Mouse (Mus musculus) neural tube, embryonic 12.5 days (tissue): ENCODE data around the gene Tnik. TPM values are rescaled to one million over a fixed set of nuclear protein-coding genes. Genes with fewer than 3 reads are reported as not detected.

Source experiments
- ATAC-seq: fragments of 200-750 bp; cut with Nextera tagmentation; 2 replicates; pipeline ENCODE4 v1.8.0; 2017; ENCODE audit warnings: low read depth, mild to moderate bottlenecking, moderate TSS enrichment, moderate library complexity; ENCODE audit not compliant: low FRiP score
- H3K27ac ChIP-seq: fragments of 300-500 bp; sonication (generic); 2 replicates; pipeline ENCODE4 v1.5.1; 2016
- H3K27me3 ChIP-seq: fragments of 300-500 bp; sonication (generic); replicated peaks from 2 replicates; pipeline ENCODE4 v1.6.1; 2016; ENCODE audit warnings: mild to moderate bottlenecking
- H3K36me3 ChIP-seq: fragments of 300-500 bp; sonication (generic); 2 replicates; pipeline ENCODE4 v1.6.1; 2016; ENCODE audit warnings: mild to moderate bottlenecking
- H3K4me1 ChIP-seq: fragments of 300-500 bp; sonication (generic); 2 replicates; pipeline ENCODE4 v1.6.1; 2016
- H3K4me2 ChIP-seq: fragments of 300-500 bp; sonication (generic); replicated peaks from 2 replicates; pipeline ENCODE4 v1.6.1; 2016; ENCODE audit warnings: mild to moderate bottlenecking
- H3K4me3 ChIP-seq: fragments of 300-500 bp; sonication (generic); 2 replicates; pipeline ENCODE4 v1.5.1; 2016
- H3K9ac ChIP-seq: fragments of 300-500 bp; sonication (generic); 2 replicates; pipeline ENCODE4 v1.6.1; 2016; ENCODE audit warnings: mild to moderate bottlenecking
- H3K9me3 ChIP-seq: fragments of 300-500 bp; sonication (generic); 2 replicates; pipeline ENCODE4 v1.6.1; 2016; ENCODE audit warnings: mild to moderate bottlenecking
- WGBS: fragments of 180-500 bp; shearing (Covaris S2); methylation state at CpG from one replicate; pipeline ENCODE4 v1.1.7; 2016; 5-methylcytosine and 5-hydroxymethylcytosine counted together
- polyA plus RNA-seq: library from polyadenylated mRNA; unstranded; fragments of >200 nt; fragmentation: Nextera tagmentation; extraction: Ambion mirVana; gene quantifications from 2 replicates; pipeline ENCODE4 v1.2.1, GENCODE M21; 2016

Gene Tnik
- polyA plus RNA-seq, 1 experiment from 2014 or later = 50.6 TPM

GRCm38 (mm10) chr3:28267211-28267610 lies 4.2 kb downstream of the Tnik start:
- H3K27me3 ChIP-seq = no peaks in the 10 kb centered on the region
- WGBS = 71% methylated on average over 7 of the region's 7 CpGs

DNA sequence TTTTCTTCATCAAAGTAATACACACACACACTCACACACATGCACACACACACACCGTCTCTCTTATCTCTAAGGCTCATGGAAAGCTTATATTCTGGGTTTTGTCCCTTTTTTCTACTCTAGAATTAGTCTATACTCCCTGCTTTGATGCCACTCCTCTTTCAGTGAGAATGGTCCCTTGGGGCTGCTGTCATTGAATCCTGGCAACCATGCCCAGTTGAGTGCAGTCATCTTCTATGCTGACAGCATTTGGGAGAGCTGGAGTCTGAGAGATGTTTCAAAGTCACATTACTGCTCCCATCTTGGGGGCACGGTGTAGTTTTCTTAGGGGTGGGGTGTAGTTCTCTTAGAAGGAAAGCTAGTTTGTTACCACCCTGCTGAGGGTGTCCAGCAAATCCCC lies 6.7 kb downstream of the Tnik start:
- H3K9me3 ChIP-seq = no peaks in the 10 kb centered on the region
- no peak overlapping the region for H3K4me3 ChIP-seq
- ATAC-seq = no peak
- no peak overlapping the region for H3K9ac ChIP-seq
- H3K4me1 ChIP-seq = peaks cover 9% of the 10 kb centered on the region; the same call in 1 of the 2 replicates
- no peak overlapping the region for H3K4me2 ChIP-seq
- H3K36me3 ChIP-seq = no peaks in the 10 kb centered on the region
- no peaks in the 10 kb centered on the region for H3K27me3 ChIP-seq
- WGBS = 58% methylated on average over 2 of the region's 2 CpGs
- H3K27ac ChIP-seq = no peak overlapping the region

More at GRCm38 (mm10) chr3:28267211-28267610, 4.2 kb downstream of the Tnik start:
- Histone ChIP-seq H3K4me1 (peaks cover 13% of the 10 kb centered on the region), H3K4me2 (peak overlapping the region; percentile 25; the same call in 1 of the 2 replicates), H3K27ac (no peak overlapping the region), H3K9me3 (no peaks in the 10 kb centered on the region), H3K36me3 (no peaks in the 10 kb centered on the region), H3K9ac (no peak overlapping the region), H3K4me3 (no peak overlapping the region)
- no peak for ATAC-seq

GRCm38 (mm10) chr3:28271884-28272283 lies 8.9 kb downstream of the Tnik start:
- no peak overlapping the region for H3K4me3 ChIP-seq
- H3K27ac ChIP-seq = no peak overlapping the region
- no peak overlapping the region for H3K4me2 ChIP-seq
- no peaks in the 10 kb centered on the region for H3K9me3 ChIP-seq
- H3K4me1 ChIP-seq = peaks cover 9% of the 10 kb centered on the region; the same call in 1 of the 2 replicates
- H3K9ac ChIP-seq = no peak overlapping the region
- H3K27me3 ChIP-seq = no peaks in the 10 kb centered on the region
- no peaks in the 10 kb centered on the region for H3K36me3 ChIP-seq
- no peak for ATAC-seq

DNA sequence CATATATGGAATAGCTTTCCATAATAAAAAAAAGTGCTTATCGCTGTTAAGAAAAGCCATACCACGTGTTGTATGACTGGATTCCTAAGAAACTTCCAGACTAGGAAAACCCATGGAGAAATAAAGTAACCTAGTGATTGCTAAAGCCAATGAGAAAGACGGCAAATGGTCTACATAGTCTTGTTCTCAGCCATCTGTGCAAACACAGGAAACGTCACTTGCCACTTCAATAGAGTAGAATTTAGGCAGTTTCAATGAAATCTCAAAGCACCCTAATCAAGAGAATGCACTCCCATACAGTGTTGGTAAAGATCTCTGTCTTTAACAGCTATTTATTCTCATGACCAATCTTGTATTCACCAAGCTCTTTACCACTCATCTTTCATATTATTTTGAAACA lies 11.7 kb downstream of the Tnik start:
- Histone ChIP-seq H3K9me3 (0 out of 2 replicates have a peak, but pooled peaks cover 5% of the 10 kb centered on the region), H3K9ac (no peak overlapping the region), H3K36me3 (no peaks in the 10 kb centered on the region), H3K4me1 (no peaks in the 10 kb centered on the region; the same call in 1 of the 2 replicates), H3K4me2 (no peak overlapping the region), H3K27ac (no peak overlapping the region), H3K4me3 (no peak overlapping the region), H3K27me3 (no peaks in the 10 kb centered on the region)
- ATAC-seq = no peak
- 82% methylated on average over 4 of the region's 4 CpGs for whole genome bisulfite sequencing

GRCm38 (mm10) chr3:28289693-28290092 lies 26.7 kb downstream of the Tnik start:
- Histone ChIP-seq H3K4me1 (no peaks in the 10 kb centered on the region), H3K4me2 (no peak overlapping the region), H3K4me3 (no peak overlapping the region), H3K27ac (no peak overlapping the region), H3K36me3 (no peaks in the 10 kb centered on the region), H3K27me3 (no peaks in the 10 kb centered on the region), H3K9me3 (no peaks in the 10 kb centered on the region), H3K9ac (no peak overlapping the region)
- 72% methylated on average over 1 of the region's 1 CpGs for WGBS
- no peak for ATAC-seq

GRCm38 (mm10) chr3:28301378-28301777 lies 38.4 kb downstream of the Tnik start:
- Histone ChIP-seq H3K9me3 (no peaks in the 10 kb centered on the region), H3K36me3 (no peaks in the 10 kb centered on the region), H3K4me3 (no peak overlapping the region), H3K4me2 (no peak overlapping the region), H3K4me1 (no peaks in the 10 kb centered on the region), H3K9ac (no peak overlapping the region), H3K27ac (no peak overlapping the region), H3K27me3 (no peaks in the 10 kb centered on the region)
- WGBS = 87% methylated on average over 4 of the region's 4 CpGs
- ATAC-seq = no peak

DNA sequence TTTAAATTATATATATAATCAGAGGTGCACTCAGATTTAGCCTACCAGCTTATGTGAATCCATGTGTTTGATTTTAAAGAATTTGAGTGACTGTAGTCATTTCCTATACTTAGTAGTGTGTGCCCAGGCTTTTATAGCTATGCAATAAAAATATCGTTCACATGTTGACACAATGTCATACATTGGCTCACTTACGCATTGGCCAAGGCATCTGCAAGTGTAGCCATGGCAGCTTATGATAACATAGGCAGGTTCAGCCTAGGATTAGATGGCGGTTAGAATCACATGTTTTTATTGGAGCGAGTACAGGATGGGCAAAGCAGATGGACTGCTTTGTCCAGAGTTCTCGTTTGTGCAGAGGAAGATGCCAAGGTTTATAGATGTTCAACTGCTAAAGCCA lies 40.9 kb downstream of the Tnik start:
- Histone ChIP-seq H3K4me2 (no peak overlapping the region), H3K27ac (no peak overlapping the region), H3K27me3 (no peaks in the 10 kb centered on the region), H3K36me3 (no peaks in the 10 kb centered on the region), H3K9me3 (no peaks in the 10 kb centered on the region), H3K9ac (no peak overlapping the region), H3K4me3 (no peak overlapping the region), H3K4me1 (no peaks in the 10 kb centered on the region)
- 89% methylated on average over 5 of the region's 5 CpGs for WGBS
- no peak for ATAC-seq

DNA sequence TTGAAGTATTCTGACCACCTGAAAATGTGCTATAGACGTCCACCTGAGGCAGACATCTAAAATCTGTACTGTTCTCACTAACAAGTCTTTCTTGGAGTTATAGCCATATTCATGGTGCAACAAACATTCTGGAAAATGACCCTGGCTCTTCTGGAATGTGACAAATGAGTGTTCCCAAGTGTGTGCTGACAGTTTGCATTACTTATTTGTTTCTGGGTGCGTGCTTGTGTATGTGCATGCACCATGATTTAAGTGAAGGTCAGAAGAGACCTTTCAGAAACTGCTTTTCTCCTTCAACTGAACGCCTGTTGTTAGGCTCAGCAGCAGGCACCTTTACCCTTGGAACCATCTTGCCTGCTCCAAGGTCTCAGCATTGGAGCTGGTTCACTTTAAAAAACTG lies 43.8 kb downstream of the Tnik start:
- no peaks in the 10 kb centered on the region for H3K9me3 ChIP-seq
- no peaks in the 10 kb centered on the region for H3K4me1 ChIP-seq
- no peak overlapping the region for H3K4me3 ChIP-seq
- WGBS = 86% methylated on average over 3 of the region's 3 CpGs
- H3K36me3 ChIP-seq = no peaks in the 10 kb centered on the region
- no peak overlapping the region for H3K9ac ChIP-seq
- no peak for ATAC-seq
- no peaks in the 10 kb centered on the region for H3K27me3 ChIP-seq
- H3K27ac ChIP-seq = no peak overlapping the region
- no peak overlapping the region for H3K4me2 ChIP-seq

DNA sequence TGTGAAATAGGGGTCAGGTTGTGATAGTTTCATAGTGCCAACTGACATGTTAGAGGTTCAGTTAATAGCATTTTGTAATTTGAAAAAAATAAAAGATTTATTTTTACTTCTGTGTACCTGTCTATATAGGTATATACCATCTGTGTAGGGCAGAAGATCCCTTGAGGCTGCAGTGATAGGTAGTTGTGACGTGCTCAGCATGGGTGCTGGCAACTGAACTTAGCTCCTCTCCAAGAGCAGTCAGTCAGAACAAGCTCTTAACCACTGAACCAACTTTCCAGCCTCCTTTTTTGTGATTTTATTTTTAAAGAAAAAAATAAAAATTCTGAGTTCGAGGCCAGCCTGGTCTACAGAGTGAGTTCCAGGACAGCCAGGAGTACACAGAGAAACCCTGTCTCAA lies 51.4 kb downstream of the Tnik start:
- no peak overlapping the region for H3K4me3 ChIP-seq
- ATAC-seq = no peak
- no peak overlapping the region for H3K27ac ChIP-seq
- H3K4me1 ChIP-seq = no peaks in the 10 kb centered on the region
- no peaks in the 10 kb centered on the region for H3K36me3 ChIP-seq
- 87% methylated on average over 2 of the region's 2 CpGs for WGBS
- no peak overlapping the region for H3K4me2 ChIP-seq
- no peaks in the 10 kb centered on the region for H3K27me3 ChIP-seq
- no peaks in the 10 kb centered on the region for H3K9me3 ChIP-seq
- no peak overlapping the region for H3K9ac ChIP-seq

- WGBS = 83% methylated on average over 1 of the region's 1 CpGs
- Histone ChIP-seq H3K4me1 (no peaks in the 10 kb centered on the region), H3K4me3 (no peak overlapping the region), H3K36me3 (no peaks in the 10 kb centered on the region), H3K9ac (no peak overlapping the region), H3K4me2 (no peak overlapping the region), H3K27me3 (no peaks in the 10 kb centered on the region), H3K27ac (no peak overlapping the region), H3K9me3 (no peaks in the 10 kb centered on the region)
- no peak for ATAC-seq
These were observed 54.3 kb downstream of the Tnik start for GRCm38 (mm10) chr3:28317339-28317738.

DNA sequence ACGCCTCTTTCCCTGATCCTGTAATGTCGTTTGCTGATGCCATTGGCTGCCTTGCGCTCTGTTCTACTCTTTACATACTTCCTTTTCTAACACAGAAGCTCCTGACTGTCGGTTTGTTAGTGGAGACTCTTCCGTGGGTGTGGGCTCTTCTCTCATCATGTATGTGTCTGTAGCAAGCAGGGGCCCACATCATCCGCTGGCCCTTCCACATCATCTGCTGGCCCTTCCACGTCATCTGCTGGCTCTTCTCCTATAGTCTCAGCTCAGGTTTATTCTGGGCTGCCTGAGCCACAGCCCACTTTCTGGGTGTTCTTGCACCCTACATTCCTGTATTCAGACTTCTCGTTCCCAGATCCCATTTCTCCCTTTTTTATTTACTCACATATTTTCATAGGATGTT lies 58.6 kb downstream of the Tnik start:
- ATAC-seq = no peak
- Histone ChIP-seq H3K4me3 (no peak overlapping the region), H3K4me2 (no peak overlapping the region), H3K9ac (no peak overlapping the region), H3K36me3 (no peaks in the 10 kb centered on the region), H3K27me3 (no peaks in the 10 kb centered on the region), H3K4me1 (no peaks in the 10 kb centered on the region), H3K9me3 (no peaks in the 10 kb centered on the region), H3K27ac (no peak overlapping the region)
- 90% methylated on average over 8 of the region's 8 CpGs for WGBS

GRCm38 (mm10) chr3:28325613-28326233 lies 62.7 kb downstream of the Tnik start:
- no peak overlapping the region for H3K4me2 ChIP-seq
- H3K9ac ChIP-seq = no peak overlapping the region
- WGBS = 77% methylated on average over 8 of the region's 8 CpGs
- H3K27ac ChIP-seq = no peak overlapping the region
- H3K27me3 ChIP-seq = no peaks in the 10 kb centered on the region
- H3K9me3 ChIP-seq = no peaks in the 10 kb centered on the region
- no peak overlapping the region for H3K4me3 ChIP-seq
- ATAC-seq = 0 out of 2 replicates have a peak, but pooled peaks have one; percentile 41
- H3K36me3 ChIP-seq = no peaks in the 10 kb centered on the region
- H3K4me1 ChIP-seq = no peaks in the 10 kb centered on the region

DNA sequence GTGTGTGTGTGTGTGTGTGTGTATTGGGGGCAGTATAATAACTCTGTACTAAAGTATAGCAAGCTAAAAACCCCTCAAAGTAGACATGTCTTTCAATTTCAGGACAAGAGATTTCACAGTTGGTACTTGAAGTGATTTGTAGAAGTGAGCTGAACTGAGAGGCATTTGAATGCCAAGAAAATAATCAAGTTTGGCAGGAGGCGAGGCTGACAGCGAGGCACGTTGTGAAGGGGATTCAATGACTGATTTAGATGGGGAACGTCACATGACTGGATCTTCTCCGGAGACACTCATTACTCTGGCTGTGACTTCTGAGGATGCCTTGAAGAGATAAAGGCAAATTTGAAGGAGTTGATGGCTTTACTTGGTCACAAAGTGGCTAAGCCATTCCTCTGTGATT lies 69.3 kb downstream of the Tnik start:
- H3K9me3 ChIP-seq = no peaks in the 10 kb centered on the region

More for the DNA sequence above, 69.3 kb downstream of the Tnik start:
- H3K27ac ChIP-seq = no peak overlapping the region
- no peaks in the 10 kb centered on the region for H3K36me3 ChIP-seq
- ATAC-seq = no peak
- H3K4me3 ChIP-seq = no peak overlapping the region
- no peak overlapping the region for H3K4me2 ChIP-seq
- H3K4me1 ChIP-seq = no peaks in the 10 kb centered on the region
- H3K9ac ChIP-seq = no peak overlapping the region
- no peaks in the 10 kb centered on the region for H3K27me3 ChIP-seq
- WGBS = 66% methylated on average over 5 of the region's 5 CpGs
